Mouse (Mus musculus) inflammation-experienced regulatory T-cells, adult 6 months (primary cell): ENCODE measurements around the gene Arid3c. TPM values are rescaled to one million over a fixed set of nuclear protein-coding genes. Genes with fewer than 3 reads are reported as not detected.
"Not testable (repeated sequence)": the region's sequence is repeated elsewhere in the genome, so short reads cannot be mapped to it uniquely, and the experiment has no call there.

Experiments used
- ATAC-seq: one replicate; pipeline ENCODE4 v1.8.0; 2017
- polyA plus RNA-seq, 3 experiments: library from polyadenylated mRNA; unstranded; fragments of 100-300 nt; shearing (Covaris generic); gene quantifications; one replicate each; pipeline ENCODE4 v1.2.1; 2017

Gene Arid3c
- polyA plus RNA-seq = not detected

GRCm38 (mm10) chr4:41731052-41731765 lies at the start of gene Arid3c:
Gene Arid3c, minus strand, starts transcription at chr4:41731142.
- peak; percentile 35 for ATAC-seq

- ATAC-seq = not testable (repeated sequence)
Observed at GRCm38 (mm10) chr4:41775840-41776239, 44.9 kb upstream of the Arid3c start.

GRCm38 (mm10) chr4:41774506-41774905 lies 43.6 kb upstream of the Arid3c start:
- ATAC-seq = not testable (repeated sequence)

- peak; percentile 48 for ATAC-seq
Observed at GRCm38 (mm10) chr4:41774002-41774401, 43.1 kb upstream of the Arid3c start, which contains the start of gene Ccl27a. Gene Ccl27a, minus strand, starts transcription at chr4:41774247.

- ATAC-seq = not testable (repeated sequence)
Observed at GRCm38 (mm10) chr4:41773502-41773901, 42.6 kb upstream of the Arid3c start.

GRCm38 (mm10) chr4:41772946-41773345 lies 42.0 kb upstream of the Arid3c start:
- ATAC-seq = not testable (repeated sequence)

- not testable (repeated sequence) for ATAC-seq
Observed at GRCm38 (mm10) chr4:41767301-41767700, 36.4 kb upstream of the Arid3c start.

- ATAC-seq = not testable (repeated sequence)
Observed at GRCm38 (mm10) chr4:41763176-41763575, 32.2 kb upstream of the Arid3c start.

DNA sequence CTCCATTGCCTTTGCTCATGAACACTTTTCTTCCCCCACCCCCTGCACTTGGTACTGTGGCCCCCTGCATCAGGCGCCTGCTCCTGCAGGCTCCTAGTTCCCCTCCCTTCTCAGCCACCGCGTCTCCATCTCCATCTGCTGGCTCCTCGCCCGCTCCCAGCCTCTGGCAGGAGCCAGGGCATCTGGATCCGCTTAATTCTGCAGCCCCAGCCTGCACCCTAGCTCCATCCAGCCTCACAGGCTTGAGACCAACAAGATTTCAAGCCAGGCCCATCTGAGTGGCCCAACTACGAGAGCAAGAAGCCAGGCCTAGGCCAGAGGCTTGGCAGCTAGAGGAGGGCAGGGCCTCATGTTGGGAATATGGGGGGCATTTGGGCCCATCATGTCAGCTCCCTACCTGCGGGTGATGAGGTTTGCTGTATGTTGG lies 31.8 kb upstream of the Arid3c start:
- not testable (repeated sequence) for ATAC-seq

GRCm38 (mm10) chr4:41762099-41762687 lies 31.3 kb upstream of the Arid3c start:
- no peak for ATAC-seq

DNA sequence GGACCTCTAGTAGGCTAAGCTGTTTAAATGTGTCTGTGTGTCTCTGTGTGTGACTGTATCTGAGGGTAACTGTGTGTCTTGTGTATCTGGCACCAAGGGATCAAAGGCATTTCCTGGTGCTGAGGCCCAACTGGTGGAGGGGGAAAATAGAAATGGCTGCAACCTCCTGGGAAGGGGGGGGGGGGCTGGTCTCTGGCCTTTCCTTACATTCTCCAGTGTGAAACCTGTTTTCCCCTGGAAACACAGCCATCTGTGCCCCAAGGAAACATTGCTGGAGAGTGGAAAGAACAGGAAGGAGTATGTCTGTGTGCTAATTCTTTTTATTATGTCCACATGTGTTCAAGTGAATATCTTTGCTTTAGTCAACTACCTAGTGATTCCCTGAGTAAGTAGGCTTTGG lies 30.7 kb upstream of the Arid3c start:
- ATAC-seq = no peak

GRCm38 (mm10) chr4:41760911-41761310 lies 30.0 kb upstream of the Arid3c start:
- ATAC-seq = no peak

- ATAC-seq = no peak
Observed at GRCm38 (mm10) chr4:41760288-41760721, 29.4 kb upstream of the Arid3c start.

DNA sequence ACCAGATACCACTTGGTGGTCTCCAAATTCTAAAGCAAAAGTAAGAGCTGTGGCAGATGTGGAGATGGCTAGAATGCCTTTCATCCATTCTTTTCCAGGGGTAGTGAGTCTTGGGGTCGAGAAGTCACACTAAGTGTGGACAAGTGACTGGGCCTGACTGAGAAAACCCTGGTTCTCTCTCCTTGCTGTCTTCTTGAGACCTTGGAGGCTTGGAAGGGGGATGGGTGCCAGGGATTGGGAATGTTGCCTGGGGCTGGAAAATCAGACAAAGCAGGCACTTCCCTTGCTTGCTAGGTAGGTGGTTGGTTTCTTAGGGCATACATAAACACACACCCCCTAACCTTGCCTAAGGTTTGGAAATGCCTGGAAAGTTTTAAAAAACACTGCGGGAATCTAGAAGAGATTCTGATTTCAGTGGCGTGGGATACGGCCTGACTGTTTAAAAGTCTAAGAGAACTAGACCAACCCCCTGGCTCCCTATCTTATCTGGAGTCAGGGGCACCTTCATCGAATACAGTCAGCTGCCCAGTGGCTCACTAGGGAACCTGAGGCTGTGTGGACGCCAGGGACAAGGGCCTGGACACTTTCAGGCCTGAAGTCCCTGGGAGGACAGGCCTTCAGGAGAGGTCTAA lies 28.8 kb upstream of the Arid3c start:
- ATAC-seq = no peak

- ATAC-seq = no peak
Observed at GRCm38 (mm10) chr4:41759206-41759605, 28.3 kb upstream of the Arid3c start.

- no peak for ATAC-seq
Observed at GRCm38 (mm10) chr4:41758701-41759100, 27.8 kb upstream of the Arid3c start.

DNA sequence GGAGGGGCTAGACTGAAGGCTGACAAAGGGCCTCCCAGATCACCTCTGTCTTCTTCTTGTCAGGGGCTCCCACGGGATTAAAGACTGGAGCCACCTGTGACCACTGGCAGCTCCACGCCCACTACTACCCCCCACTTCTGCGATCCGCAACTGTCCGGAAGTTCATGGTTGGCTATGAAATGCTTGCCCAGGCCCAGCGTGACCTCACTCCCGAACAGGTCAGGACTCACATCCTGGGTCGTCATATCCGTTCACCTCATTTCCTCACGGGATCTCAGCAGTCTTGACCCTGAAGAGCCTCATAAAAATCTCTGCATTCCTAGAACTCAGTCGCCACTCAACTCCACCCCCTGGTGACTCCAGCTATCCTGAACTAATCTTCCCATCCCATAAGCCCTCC lies 27.1 kb upstream of the Arid3c start:
- ATAC-seq = no peak

GRCm38 (mm10) chr4:41757321-41757720 lies 26.4 kb upstream of the Arid3c start:
- no peak for ATAC-seq

GRCm38 (mm10) chr4:41756440-41756839 lies 25.5 kb upstream of the Arid3c start:
- no peak for ATAC-seq

DNA sequence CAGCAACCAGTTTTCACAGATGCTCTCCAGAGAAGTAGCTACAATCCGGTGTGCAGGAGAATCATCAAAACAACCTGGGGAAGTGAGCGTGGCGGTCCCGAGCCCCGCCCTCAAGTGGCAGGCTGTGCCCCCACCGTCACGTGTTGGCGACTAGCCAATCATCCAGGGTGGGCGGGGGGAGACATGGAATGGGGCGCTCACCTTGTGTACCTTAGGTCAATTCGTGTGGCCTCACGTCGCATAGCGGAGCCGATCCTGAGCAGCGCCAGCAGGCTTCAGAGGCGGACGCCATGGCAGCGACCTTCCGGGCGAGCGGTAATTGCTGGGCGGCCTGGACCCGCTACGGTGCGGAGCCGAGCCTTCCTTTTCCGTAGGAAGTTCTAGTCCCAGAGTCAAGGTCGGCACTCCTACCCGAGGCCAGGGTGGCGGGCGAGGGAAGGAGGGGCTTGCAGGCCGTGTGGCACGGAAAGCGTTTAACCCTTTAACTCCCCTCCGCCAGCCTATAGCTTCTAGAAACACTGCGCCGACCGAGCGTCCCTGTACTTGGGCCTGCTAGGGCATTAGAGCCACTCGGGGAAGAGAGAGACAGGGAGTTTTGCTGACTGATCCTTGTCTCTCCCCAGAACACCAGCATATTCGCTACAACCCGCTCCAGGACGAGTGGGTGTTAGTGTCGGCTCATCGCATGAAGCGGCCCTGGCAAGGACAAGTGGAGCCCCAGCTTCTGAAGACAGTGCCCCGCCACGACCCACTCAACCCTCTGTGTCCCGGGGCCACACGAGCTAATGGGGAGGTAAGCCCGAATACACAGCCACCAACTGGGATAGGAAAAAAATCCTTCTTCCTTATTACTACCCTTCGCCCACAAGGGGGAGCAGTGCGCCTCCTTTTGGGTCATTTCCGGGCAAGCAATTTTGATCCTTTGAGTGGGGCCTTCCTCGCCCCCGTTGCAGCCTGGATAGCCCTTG lies 24.7 kb upstream of the Arid3c start, which contains the start of gene Sigmar1:
Gene Sigmar1 (minus strand): TSS at position 820 of the 968 bp plus-strand sequence.
- ATAC-seq = peak; percentile 88

DNA sequence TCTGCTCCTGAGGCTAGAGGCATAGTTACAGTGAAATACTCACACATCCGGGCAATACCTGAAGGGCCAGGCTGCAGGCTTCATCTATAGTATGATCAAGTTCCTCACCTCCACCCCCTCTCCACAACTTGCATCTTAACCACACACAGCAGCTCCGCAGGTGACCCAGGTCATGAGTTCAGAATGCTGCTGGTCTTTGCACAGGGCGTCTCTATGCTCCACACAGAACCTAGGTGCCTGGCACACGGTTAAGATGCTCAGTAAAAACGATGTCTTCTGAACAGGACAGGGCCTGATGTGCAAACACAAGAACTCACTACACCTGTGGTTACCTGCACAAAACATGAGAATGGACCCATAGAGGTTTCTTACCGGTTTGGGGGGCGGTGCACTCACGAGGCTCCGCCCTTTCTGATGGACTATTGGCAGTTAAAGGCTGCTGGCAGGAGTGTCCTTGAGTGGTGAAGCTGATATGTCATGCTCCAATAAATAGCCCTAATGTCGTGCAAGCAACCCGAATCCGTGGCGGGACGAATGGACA lies 23.9 kb upstream of the Arid3c start, which contains the start of gene Galt:
Gene Galt (plus strand): TSS at position 432 of the 541 bp plus-strand sequence.
- peak; percentile 53 for ATAC-seq

DNA sequence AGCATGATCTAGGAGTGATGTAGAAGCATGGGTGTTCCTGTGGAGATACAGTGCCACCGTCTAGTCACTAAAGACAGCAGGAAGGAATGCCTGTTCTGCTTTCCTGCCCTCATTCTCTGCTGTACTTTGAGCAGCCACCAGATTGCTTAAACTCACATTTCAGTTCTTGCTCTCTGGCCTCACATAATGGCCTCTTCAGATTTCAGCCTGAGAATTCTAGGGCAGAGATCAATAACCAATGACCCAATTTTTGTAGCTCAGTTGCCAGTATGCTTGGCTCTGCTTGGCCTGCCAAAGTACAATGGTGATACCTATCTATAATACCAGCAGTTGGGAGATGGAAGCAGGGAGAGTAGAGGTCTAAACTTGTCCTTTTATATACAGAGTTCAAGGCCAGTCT lies 14.1 kb upstream of the Arid3c start:
- ATAC-seq = no peak
